Mouse (Mus musculus): Measurements from ENCODE around the gene Prlr. TPM values are rescaled to one million over a fixed set of nuclear protein-coding genes. Genes with fewer than 3 reads are reported as not detected.

Gene Prlr
- polyA plus RNA-seq (2015; fragmentation: Nextera tagmentation; extraction: Ambion mirVana) = 5.9 and 6.7 TPM in 2 replicates

DNA sequence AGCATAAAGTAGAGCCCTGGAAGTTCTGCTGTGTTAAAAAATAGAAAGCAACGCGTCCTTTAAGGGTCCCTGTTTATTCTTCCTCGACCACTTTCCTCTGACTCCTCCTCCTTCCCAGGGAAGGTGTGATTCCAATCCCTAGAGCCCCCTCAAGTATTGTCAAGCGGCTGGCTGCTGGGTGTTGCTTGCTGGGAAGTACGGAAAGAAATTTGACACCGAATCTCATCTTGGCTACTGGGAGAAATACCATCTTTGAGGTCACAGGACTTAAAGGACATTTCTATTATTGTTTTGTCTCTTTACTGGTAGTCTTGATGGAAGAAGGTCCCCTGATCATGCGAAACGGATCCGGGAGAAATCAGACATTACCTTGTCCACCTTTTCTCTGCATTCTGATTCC, at the start of gene Prlr:
Prlr (plus strand) TSS at position 156 of the 400 bp plus-strand sequence.
- Histone ChIP-seq H3K4me2 (ENCODE audit: low read depth, low read length) (peak within 1 kb of the TSS; percentile 83), H3K27ac (ENCODE audit: low read length) (no peak within 1 kb of the TSS), H3K27me3 (ENCODE audit: control insufficient read depth, insufficient read depth, low read length) (no peaks in the 10 kb centered on the region; the same call in 1 of the 2 replicates), H3K9ac (ENCODE audit: low read length) (peak within 1 kb of the TSS; percentile 62), H3K9me3 (replicated peaks; ENCODE audit: control insufficient read depth, low read length) (no peaks in the 10 kb centered on the region), H3K36me3 (ENCODE audit: control insufficient read depth, insufficient read depth, low read length) (no peaks in the 10 kb centered on the region), H3K4me3 (replicated peaks; ENCODE audit: low read length) (peak within 1 kb of the TSS; percentile 44), H3K4me1 (ENCODE audit: control insufficient read depth, insufficient read depth, low read length) (0 out of 2 replicates have a peak, but pooled peaks cover 5% of the 10 kb centered on the region)
- WGBS = 5% methylated on average over 9 of the region's 9 CpGs
- no peak for ATAC-seq (ENCODE audit: insufficient read depth, low FRiP score)

DNA sequence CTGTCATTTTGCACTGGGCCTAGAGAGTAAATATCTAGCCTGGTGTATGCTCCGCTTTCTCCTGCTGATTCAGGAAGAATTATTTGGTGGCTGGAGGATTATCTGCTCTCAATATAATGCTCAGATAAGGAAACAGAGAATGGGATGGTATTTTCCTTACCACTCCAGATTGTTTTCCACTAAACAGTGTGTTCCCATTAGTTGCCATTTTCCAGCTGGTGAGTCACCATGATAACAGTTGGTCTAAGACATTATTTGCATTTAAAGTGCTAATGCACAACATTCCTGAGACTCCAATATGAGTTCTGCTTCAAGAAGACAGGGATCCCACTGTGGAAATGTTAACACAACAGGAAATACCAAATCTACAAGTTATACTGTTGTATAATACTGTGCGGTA, 43.3 kb upstream of the Prlr start:
- H3K9ac ChIP-seq (ENCODE audit: low read length) = no peak overlapping the region
- H3K27me3 ChIP-seq (ENCODE audit: control insufficient read depth, insufficient read depth, low read length) = no peaks in the 10 kb centered on the region
- H3K4me1 ChIP-seq (ENCODE audit: control insufficient read depth, insufficient read depth, low read length) = no peaks in the 10 kb centered on the region
- H3K4me2 ChIP-seq (ENCODE audit: low read depth, low read length) = no peak overlapping the region
- no peak overlapping the region for H3K4me3 ChIP-seq (replicated peaks; ENCODE audit: low read length)
- no peak overlapping the region for H3K27ac ChIP-seq (ENCODE audit: low read length)
- no peaks in the 10 kb centered on the region for H3K36me3 ChIP-seq (ENCODE audit: control insufficient read depth, insufficient read depth, low read length)
- 79% methylated on average over 2 of the region's 2 CpGs for WGBS
- ATAC-seq (ENCODE audit: insufficient read depth, low FRiP score) = no peak
- H3K9me3 ChIP-seq (replicated peaks; ENCODE audit: control insufficient read depth, low read length) = no peaks in the 10 kb centered on the region

DNA sequence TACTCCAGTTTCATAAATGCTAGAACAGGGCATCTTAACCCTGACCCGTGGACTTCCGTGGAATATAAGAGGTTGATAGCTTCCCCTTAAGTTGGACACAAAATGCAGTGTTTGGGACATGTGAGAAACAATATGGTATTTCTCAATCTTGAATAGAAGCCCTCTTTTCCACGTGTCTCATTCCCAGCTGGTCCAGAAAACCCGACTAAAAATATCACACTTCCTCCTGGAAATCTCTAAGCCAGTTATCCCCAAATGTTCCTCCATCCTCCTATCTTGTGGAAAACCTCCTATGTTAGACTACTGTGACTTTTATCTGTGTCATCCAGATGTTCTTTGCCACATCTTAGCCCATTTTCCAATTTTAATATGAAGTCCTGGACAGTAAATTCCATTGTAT, 42.1 kb upstream of the Prlr start:
- Histone ChIP-seq H3K9me3 (replicated peaks; ENCODE audit: control insufficient read depth, low read length) (no peaks in the 10 kb centered on the region), H3K4me2 (ENCODE audit: low read depth, low read length) (no peak overlapping the region), H3K27me3 (ENCODE audit: control insufficient read depth, insufficient read depth, low read length) (no peaks in the 10 kb centered on the region), H3K36me3 (ENCODE audit: control insufficient read depth, insufficient read depth, low read length) (no peaks in the 10 kb centered on the region), H3K4me3 (replicated peaks; ENCODE audit: low read length) (no peak overlapping the region), H3K9ac (ENCODE audit: low read length) (no peak overlapping the region), H3K4me1 (ENCODE audit: control insufficient read depth, insufficient read depth, low read length) (no peaks in the 10 kb centered on the region), H3K27ac (ENCODE audit: low read length) (no peak overlapping the region)
- 61% methylated on average over 4 of the region's 4 CpGs for WGBS
- ATAC-seq (ENCODE audit: insufficient read depth, low FRiP score) = no peak

DNA sequence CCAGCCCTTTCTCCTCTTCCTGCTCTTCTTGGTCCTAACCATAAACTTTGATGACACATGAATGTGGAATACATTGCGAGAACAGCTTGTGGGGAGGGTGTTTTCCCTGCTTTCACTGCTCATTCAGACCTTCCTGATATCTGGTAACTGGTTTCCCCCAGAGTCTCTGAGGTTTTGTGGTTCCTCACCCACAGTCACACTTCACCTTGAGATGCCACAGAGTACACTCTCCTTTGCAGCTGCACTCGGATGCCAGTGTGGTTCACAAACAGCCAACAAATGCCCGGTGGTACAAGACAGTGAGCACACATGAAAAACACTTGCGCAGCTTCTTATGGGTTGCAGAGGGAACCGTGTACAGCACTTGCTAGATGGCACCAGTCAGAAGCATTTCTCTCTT, 32.5 kb upstream of the Prlr start:
- H3K27me3 ChIP-seq (ENCODE audit: control insufficient read depth, insufficient read depth, low read length) = no peaks in the 10 kb centered on the region
- no peak overlapping the region for H3K4me2 ChIP-seq (ENCODE audit: low read depth, low read length)
- no peaks in the 10 kb centered on the region for H3K36me3 ChIP-seq (ENCODE audit: control insufficient read depth, insufficient read depth, low read length)
- ATAC-seq (ENCODE audit: insufficient read depth, low FRiP score) = no peak
- H3K27ac ChIP-seq (ENCODE audit: low read length) = no peak overlapping the region
- no peak overlapping the region for H3K9ac ChIP-seq (ENCODE audit: low read length)
- H3K4me3 ChIP-seq (replicated peaks; ENCODE audit: low read length) = no peak overlapping the region
- 88% methylated on average over 5 of the region's 5 CpGs for WGBS
- no peaks in the 10 kb centered on the region for H3K4me1 ChIP-seq (ENCODE audit: control insufficient read depth, insufficient read depth, low read length)
- H3K9me3 ChIP-seq (replicated peaks; ENCODE audit: control insufficient read depth, low read length) = no peaks in the 10 kb centered on the region

DNA sequence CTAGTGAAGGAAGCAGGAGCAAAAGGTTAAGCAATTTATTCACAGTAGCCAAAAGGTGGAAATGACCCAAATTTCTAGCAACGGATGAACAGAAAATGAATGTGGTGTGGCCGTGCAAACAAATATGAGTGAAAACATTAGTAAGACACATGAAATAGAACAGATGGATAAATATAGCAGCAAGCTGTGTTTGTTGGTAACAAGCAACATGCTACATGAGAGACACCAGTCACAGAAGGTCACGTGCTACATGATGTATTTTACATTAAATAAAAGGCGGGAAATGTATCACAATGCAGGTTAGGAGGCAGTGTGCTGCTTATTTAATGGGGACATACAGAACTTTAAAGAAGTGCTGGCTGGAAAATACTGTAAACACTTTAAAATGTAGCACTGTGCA, 28.8 kb upstream of the Prlr start:
- Histone ChIP-seq H3K4me1 (ENCODE audit: control insufficient read depth, insufficient read depth, low read length) (no peaks in the 10 kb centered on the region), H3K4me2 (ENCODE audit: low read depth, low read length) (no peak overlapping the region), H3K4me3 (replicated peaks; ENCODE audit: low read length) (no peak overlapping the region), H3K36me3 (ENCODE audit: control insufficient read depth, insufficient read depth, low read length) (no peaks in the 10 kb centered on the region), H3K9ac (ENCODE audit: low read length) (no peak overlapping the region), H3K27me3 (ENCODE audit: control insufficient read depth, insufficient read depth, low read length) (no peaks in the 10 kb centered on the region), H3K9me3 (replicated peaks; ENCODE audit: control insufficient read depth, low read length) (no peaks in the 10 kb centered on the region), H3K27ac (ENCODE audit: low read length) (no peak overlapping the region)
- ATAC-seq (ENCODE audit: insufficient read depth, low FRiP score) = no peak
- WGBS = 74% methylated on average over 4 of the region's 4 CpGs

DNA sequence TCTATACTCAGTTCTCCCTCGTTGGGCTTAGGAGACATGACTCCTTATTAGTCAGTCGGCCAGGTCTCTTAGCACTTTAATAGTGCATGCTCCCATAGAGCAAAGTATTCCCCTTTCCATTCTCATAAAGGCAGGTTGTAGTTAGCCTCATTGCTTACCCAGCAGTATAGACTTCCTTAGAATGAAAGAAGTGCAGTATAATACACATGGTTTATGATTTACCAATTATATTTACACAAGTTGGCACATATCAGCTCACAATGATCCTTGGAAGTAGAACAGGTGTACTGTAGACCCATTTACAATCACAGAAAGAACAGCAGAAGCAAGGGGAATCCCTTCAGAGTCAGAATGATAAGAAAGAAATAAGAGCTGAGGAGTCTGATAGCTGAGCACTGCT, 16.4 kb upstream of the Prlr start:
- no peak for ATAC-seq (ENCODE audit: insufficient read depth, low FRiP score)
- no peaks in the 10 kb centered on the region for H3K36me3 ChIP-seq (ENCODE audit: control insufficient read depth, insufficient read depth, low read length)
- H3K4me2 ChIP-seq (ENCODE audit: low read depth, low read length) = no peak overlapping the region
- no peaks in the 10 kb centered on the region for H3K4me1 ChIP-seq (ENCODE audit: control insufficient read depth, insufficient read depth, low read length)
- H3K9ac ChIP-seq (ENCODE audit: low read length) = no peak overlapping the region
- WGBS = 80% methylated on average over 2 of the region's 2 CpGs
- H3K27me3 ChIP-seq (ENCODE audit: control insufficient read depth, insufficient read depth, low read length) = no peaks in the 10 kb centered on the region
- no peak overlapping the region for H3K4me3 ChIP-seq (replicated peaks; ENCODE audit: low read length)
- no peaks in the 10 kb centered on the region for H3K9me3 ChIP-seq (replicated peaks; ENCODE audit: control insufficient read depth, low read length)
- H3K27ac ChIP-seq (ENCODE audit: low read length) = no peak overlapping the region

DNA sequence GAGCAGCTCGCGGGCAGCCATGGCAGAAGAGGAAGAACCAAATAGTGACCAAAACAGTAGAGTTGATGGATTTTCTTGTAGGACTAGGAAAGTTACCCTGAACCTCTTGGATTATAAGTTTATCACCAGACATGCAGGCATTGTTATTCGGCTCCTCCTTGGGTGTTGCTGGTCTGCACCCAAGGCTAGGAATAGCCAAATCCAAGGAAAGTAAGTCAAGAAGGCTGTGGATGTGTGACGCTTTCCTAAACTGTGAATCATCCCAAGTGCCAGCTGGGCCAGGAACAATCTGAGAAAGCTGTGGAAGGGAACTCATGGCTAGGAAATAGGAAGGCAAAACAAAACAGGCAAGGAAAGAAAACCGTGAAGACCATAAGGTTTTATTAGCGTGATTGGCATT, 2.0 kb upstream of the Prlr start:
- no peak overlapping the region for H3K4me3 ChIP-seq (replicated peaks; ENCODE audit: low read length)
- H3K4me1 ChIP-seq (ENCODE audit: control insufficient read depth, insufficient read depth, low read length) = 0 out of 2 replicates have a peak, but pooled peaks cover 5% of the 10 kb centered on the region
- H3K9me3 ChIP-seq (replicated peaks; ENCODE audit: control insufficient read depth, low read length) = no peaks in the 10 kb centered on the region
- no peaks in the 10 kb centered on the region for H3K36me3 ChIP-seq (ENCODE audit: control insufficient read depth, insufficient read depth, low read length)
- H3K9ac ChIP-seq (ENCODE audit: low read length) = no peak overlapping the region
- H3K27me3 ChIP-seq (ENCODE audit: control insufficient read depth, insufficient read depth, low read length) = no peaks in the 10 kb centered on the region; the same call in 1 of the 2 replicates
- 85% methylated on average over 6 of the region's 6 CpGs for WGBS
- no peak for ATAC-seq (ENCODE audit: insufficient read depth, low FRiP score)
- H3K27ac ChIP-seq (ENCODE audit: low read length) = no peak overlapping the region
- H3K4me2 ChIP-seq (ENCODE audit: low read depth, low read length) = no peak overlapping the region

DNA sequence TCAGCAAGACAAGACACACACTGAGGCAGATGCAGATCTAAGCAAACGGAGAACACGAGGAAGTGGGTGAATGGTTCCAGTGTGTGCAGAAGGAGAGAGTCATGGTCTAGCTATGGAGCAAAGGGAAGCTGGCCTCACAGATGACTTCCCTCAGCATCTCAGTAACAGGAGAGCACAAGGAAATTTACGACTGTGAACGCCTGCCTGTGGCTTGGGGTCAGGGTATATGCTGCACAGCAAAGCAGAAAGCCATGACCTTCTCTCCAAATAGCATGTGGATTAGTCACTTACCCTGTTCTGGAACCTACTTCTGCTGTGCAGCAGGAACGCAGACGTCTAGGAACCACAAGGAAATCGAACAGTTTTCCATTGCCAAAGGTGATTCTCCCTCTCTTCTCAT, 1.4 kb upstream of the Prlr start:
- Histone ChIP-seq H3K4me1 (ENCODE audit: control insufficient read depth, insufficient read depth, low read length) (0 out of 2 replicates have a peak, but pooled peaks cover 5% of the 10 kb centered on the region), H3K27ac (ENCODE audit: low read length) (no peak overlapping the region), H3K4me2 (ENCODE audit: low read depth, low read length) (no peak overlapping the region), H3K9ac (ENCODE audit: low read length) (no peak overlapping the region), H3K9me3 (replicated peaks; ENCODE audit: control insufficient read depth, low read length) (no peaks in the 10 kb centered on the region), H3K4me3 (replicated peaks; ENCODE audit: low read length) (no peak overlapping the region), H3K27me3 (ENCODE audit: control insufficient read depth, insufficient read depth, low read length) (no peaks in the 10 kb centered on the region; the same call in 1 of the 2 replicates), H3K36me3 (ENCODE audit: control insufficient read depth, insufficient read depth, low read length) (no peaks in the 10 kb centered on the region)
- no peak for ATAC-seq (ENCODE audit: insufficient read depth, low FRiP score)
- WGBS = 61% methylated on average over 7 of the region's 7 CpGs

DNA sequence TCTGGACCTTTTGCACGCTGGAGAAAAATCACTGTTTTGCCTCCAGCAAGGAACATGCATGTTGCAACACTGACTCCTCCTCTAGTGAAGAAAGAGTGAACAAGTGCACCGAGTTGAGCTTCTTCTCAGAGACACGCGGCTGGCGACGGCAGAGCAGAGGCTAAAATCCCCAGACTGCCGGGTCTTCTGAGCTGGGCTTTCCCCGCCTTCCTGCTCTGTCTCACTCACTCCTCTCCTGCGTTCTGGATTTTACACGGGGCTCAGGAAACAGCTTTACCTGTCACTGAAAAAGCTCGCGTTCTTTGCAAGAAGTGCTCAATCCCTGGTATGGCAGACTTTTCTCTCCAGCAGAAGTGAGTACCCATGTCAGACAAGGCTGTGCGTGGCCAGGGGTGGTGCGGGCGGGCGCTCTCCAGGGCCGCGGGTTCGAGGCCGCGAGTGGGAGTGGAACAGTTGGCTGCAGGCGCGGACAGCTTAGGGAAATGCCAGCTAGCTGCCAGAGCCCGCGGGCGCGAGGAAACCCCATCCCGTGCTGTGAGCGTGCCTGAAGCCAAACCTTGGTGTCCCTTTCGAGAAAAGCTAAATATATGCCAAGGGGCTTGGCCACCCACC, 587 bp downstream of the Prlr start:
- no peaks in the 10 kb centered on the region; the same call in 1 of the 2 replicates for H3K27me3 ChIP-seq (ENCODE audit: control insufficient read depth, insufficient read depth, low read length)
- peak overlapping the region; percentile 44 for H3K4me3 ChIP-seq (replicated peaks; ENCODE audit: low read length)
- H3K9me3 ChIP-seq (replicated peaks; ENCODE audit: control insufficient read depth, low read length) = no peaks in the 10 kb centered on the region
- no peak overlapping the region for H3K27ac ChIP-seq (ENCODE audit: low read length)
- 0 out of 2 replicates have a peak, but pooled peaks have one; percentile 29 for ATAC-seq (ENCODE audit: insufficient read depth, low FRiP score)
- peak overlapping the region; percentile 62 for H3K9ac ChIP-seq (ENCODE audit: low read length)
- under 1% methylated on average over 30 of the region's 30 CpGs for WGBS
- H3K36me3 ChIP-seq (ENCODE audit: control insufficient read depth, insufficient read depth, low read length) = no peaks in the 10 kb centered on the region
- H3K4me1 ChIP-seq (ENCODE audit: control insufficient read depth, insufficient read depth, low read length) = 0 out of 2 replicates have a peak, but pooled peaks cover 5% of the 10 kb centered on the region
- peak overlapping the region; percentile 83 for H3K4me2 ChIP-seq (ENCODE audit: low read depth, low read length)
